Mouse (Mus musculus) midbrain, postnatal 0 days (tissue): ENCODE data around the gene Ddx60. TPM values are rescaled to one million over a fixed set of nuclear protein-coding genes. Genes with fewer than 3 reads are reported as not detected.
"Not testable (repeated sequence)": the region's sequence is repeated elsewhere in the genome, so short reads cannot be mapped to it uniquely, and the experiment has no call there.

Source experiments
- ATAC-seq: fragments of 200-750 bp; cut with Nextera tagmentation; 2 replicates; pipeline ENCODE4 v1.8.0; 2017; ENCODE audit warnings: moderate number of reproducible peaks, mild to moderate bottlenecking, moderate TSS enrichment, moderate library complexity; ENCODE audit not compliant: low FRiP score
- DNase-seq: peaks from one replicate; pipeline ENCODE4 v3.0.0-alpha.2; 2015; ENCODE audit warnings: low spot score
- H3K27ac ChIP-seq: fragments of 300-500 bp; sonication (generic); 2 replicates; pipeline ENCODE4 v1.5.1; 2014; ENCODE audit warnings: low read depth, mild to moderate bottlenecking, low read length, mixed read lengths
- H3K27me3 ChIP-seq: fragments of 300-500 bp; sonication (generic); 2 replicates; pipeline ENCODE4 v1.6.1; 2014; ENCODE audit warnings: low read length, control low read depth, mixed read lengths; ENCODE audit not compliant: insufficient read depth
- H3K36me3 ChIP-seq: fragments of 300-500 bp; sonication (generic); 2 replicates; pipeline ENCODE4 v1.6.1; 2014; ENCODE audit warnings: low read length, control low read depth, mixed read lengths; ENCODE audit not compliant: insufficient read depth
- H3K4me1 ChIP-seq: fragments of 300-500 bp; sonication (generic); 2 replicates; pipeline ENCODE4 v1.6.1; 2014; ENCODE audit warnings: mild to moderate bottlenecking, control low read depth, antibody characterized with exemption, low read length, mixed read lengths; ENCODE audit not compliant: insufficient read depth
- H3K4me2 ChIP-seq: fragments of 300-500 bp; sonication (generic); 2 replicates; pipeline ENCODE4 v1.6.1; 2014; ENCODE audit warnings: low read depth, mild to moderate bottlenecking, low read length, mixed read lengths; ENCODE audit not compliant: poor library complexity, severe bottlenecking
- H3K4me3 ChIP-seq: fragments of 300-500 bp; sonication (generic); 2 replicates; pipeline ENCODE4 v1.5.1; 2014; ENCODE audit warnings: low read depth, mild to moderate bottlenecking, low read length, moderate library complexity
- H3K9ac ChIP-seq: fragments of 300-500 bp; sonication (generic); replicated peaks from 2 replicates; pipeline ENCODE4 v1.6.1; 2014; ENCODE audit warnings: mild to moderate bottlenecking, low read length, moderate library complexity, mixed read lengths; ENCODE audit not compliant: poor library complexity, severe bottlenecking
- H3K9me3 ChIP-seq: fragments of 300-500 bp; sonication (generic); 2 replicates; pipeline ENCODE4 v1.6.1; 2016; ENCODE audit warnings: low read length, control low read depth
- CTCF ChIP-seq: IDR thresholded peaks from 2 replicates; pipeline ENCODE4 v1.5.1; 2016; ENCODE audit warnings: antibody characterized with exemption, mild to moderate bottlenecking
- WGBS: fragments of 180-500 bp; shearing (Covaris S2); extraction: QIAGEN DNeasy Blood & Tissue Kit; methylation state at CpG from one replicate; pipeline ENCODE4 v1.1.7; 2014; 5-methylcytosine and 5-hydroxymethylcytosine counted together
- polyA plus RNA-seq: library from polyadenylated mRNA; unstranded; fragments of >200 nt; fragmentation: Nextera tagmentation; extraction: Ambion mirVana; gene quantifications from 2 replicates; pipeline ENCODE4 v1.2.1, GENCODE M21; 2015
- total RNA-seq: library from RNA; depleted of rRNA; stranded (reverse); fragments of >200 nt; gene quantifications from 2 replicates; pipeline ENCODE4 v1.2.3, GENCODE M21; 2014

The Ddx60 gene
- total and polyA plus RNA-seq, 2 experiments from 2014 or later = 0.11 to 0.60 TPM

- Histone ChIP-seq H3K9me3 (no peaks in the 10 kb centered on the region), H3K4me3 (no peak overlapping the region), H3K4me1 (no peaks in the 10 kb centered on the region), H3K4me2 (no peak overlapping the region), H3K36me3 (no peaks in the 10 kb centered on the region), H3K27me3 (no peaks in the 10 kb centered on the region), H3K27ac (no peak overlapping the region), H3K9ac (no peak overlapping the region)
- 86% methylated on average over 7 of the region's 7 CpGs for WGBS
- no peak for DNase-seq
- no peak for TF ChIP-seq CTCF
- ATAC-seq = no peak
Measured at GRCm38 (mm10) chr8:61920389-61920788, 7.5 kb upstream of the Ddx60 start.

GRCm38 (mm10) chr8:61921454-61922054, 6.3 kb upstream of the Ddx60 start:
- ATAC-seq = no peak
- Histone ChIP-seq H3K9ac (no peak overlapping the region), H3K27me3 (no peaks in the 10 kb centered on the region), H3K36me3 (no peaks in the 10 kb centered on the region), H3K4me2 (no peak overlapping the region), H3K4me1 (no peaks in the 10 kb centered on the region), H3K9me3 (no peaks in the 10 kb centered on the region), H3K27ac (no peak overlapping the region), H3K4me3 (no peak overlapping the region)
- WGBS = 88% methylated on average over 10 of the region's 10 CpGs
- no peak for DNase-seq
- TF ChIP-seq CTCF = no peak

GRCm38 (mm10) chr8:61924518-61924917, 3.4 kb upstream of the Ddx60 start:
- 89% methylated on average over 1 of the region's 1 CpGs for WGBS
- H3K9me3 ChIP-seq = no peaks in the 10 kb centered on the region
- H3K9ac ChIP-seq = no peak overlapping the region
- H3K36me3 ChIP-seq = no peaks in the 10 kb centered on the region
- H3K4me2 ChIP-seq = no peak overlapping the region
- no peak for ATAC-seq
- TF ChIP-seq CTCF = no peak
- no peak overlapping the region for H3K4me3 ChIP-seq
- no peak for DNase-seq
- H3K27ac ChIP-seq = no peak overlapping the region
- H3K4me1 ChIP-seq = no peaks in the 10 kb centered on the region
- no peaks in the 10 kb centered on the region for H3K27me3 ChIP-seq

GRCm38 (mm10) chr8:61933243-61933642, 5.4 kb downstream of the Ddx60 start:
- H3K9me3 ChIP-seq = no peaks in the 10 kb centered on the region
- no peaks in the 10 kb centered on the region for H3K27me3 ChIP-seq
- DNase-seq (no peak), ATAC-seq (no peak)
- no peak overlapping the region for H3K4me3 ChIP-seq
- H3K36me3 ChIP-seq = no peaks in the 10 kb centered on the region
- no peaks in the 10 kb centered on the region for H3K4me1 ChIP-seq
- no peak overlapping the region for H3K27ac ChIP-seq
- WGBS = 44% methylated on average over 2 of the region's 2 CpGs
- H3K9ac ChIP-seq = no peak overlapping the region
- no peak for TF ChIP-seq CTCF
- H3K4me2 ChIP-seq = no peak overlapping the region

GRCm38 (mm10) chr8:61937576-61937975, 9.7 kb downstream of the Ddx60 start:
- H3K9ac ChIP-seq = no peak overlapping the region
- DNase-seq (no peak), ATAC-seq (no peak)
- no peaks in the 10 kb centered on the region for H3K4me1 ChIP-seq
- 76% methylated on average over 2 of the region's 2 CpGs for WGBS
- H3K36me3 ChIP-seq = no peaks in the 10 kb centered on the region
- H3K27ac ChIP-seq = no peak overlapping the region
- TF ChIP-seq CTCF = no peak
- no peaks in the 10 kb centered on the region for H3K9me3 ChIP-seq
- no peak overlapping the region for H3K4me3 ChIP-seq
- no peak overlapping the region for H3K4me2 ChIP-seq
- H3K27me3 ChIP-seq = no peaks in the 10 kb centered on the region

- 88% methylated on average over 4 of the region's 4 CpGs for WGBS
- H3K27me3 ChIP-seq, DNase-seq, H3K4me1 ChIP-seq, H3K27ac ChIP-seq, H3K4me2 ChIP-seq, H3K4me3 ChIP-seq, ATAC-seq, H3K9ac ChIP-seq, H3K9me3 ChIP-seq, H3K36me3 ChIP-seq: not testable (repeated sequence)
Measured at GRCm38 (mm10) chr8:61964591-61965375, 36.9 kb downstream of the Ddx60 start.
